Mouse (Mus musculus): ENCODE results near the gene Mettl2. TPM values are rescaled to one million over a fixed set of nuclear protein-coding genes. Genes with fewer than 3 reads are reported as not detected.
"Not testable (repeated sequence)": the region's sequence is repeated elsewhere in the genome, so short reads cannot be mapped to it uniquely, and the experiment has no call there.

Gene Mettl2
- polyA plus RNA-seq (2015; fragmentation: Nextera tagmentation; extraction: Ambion mirVana): 14.9 and 16.2 TPM in 2 replicates

DNA sequence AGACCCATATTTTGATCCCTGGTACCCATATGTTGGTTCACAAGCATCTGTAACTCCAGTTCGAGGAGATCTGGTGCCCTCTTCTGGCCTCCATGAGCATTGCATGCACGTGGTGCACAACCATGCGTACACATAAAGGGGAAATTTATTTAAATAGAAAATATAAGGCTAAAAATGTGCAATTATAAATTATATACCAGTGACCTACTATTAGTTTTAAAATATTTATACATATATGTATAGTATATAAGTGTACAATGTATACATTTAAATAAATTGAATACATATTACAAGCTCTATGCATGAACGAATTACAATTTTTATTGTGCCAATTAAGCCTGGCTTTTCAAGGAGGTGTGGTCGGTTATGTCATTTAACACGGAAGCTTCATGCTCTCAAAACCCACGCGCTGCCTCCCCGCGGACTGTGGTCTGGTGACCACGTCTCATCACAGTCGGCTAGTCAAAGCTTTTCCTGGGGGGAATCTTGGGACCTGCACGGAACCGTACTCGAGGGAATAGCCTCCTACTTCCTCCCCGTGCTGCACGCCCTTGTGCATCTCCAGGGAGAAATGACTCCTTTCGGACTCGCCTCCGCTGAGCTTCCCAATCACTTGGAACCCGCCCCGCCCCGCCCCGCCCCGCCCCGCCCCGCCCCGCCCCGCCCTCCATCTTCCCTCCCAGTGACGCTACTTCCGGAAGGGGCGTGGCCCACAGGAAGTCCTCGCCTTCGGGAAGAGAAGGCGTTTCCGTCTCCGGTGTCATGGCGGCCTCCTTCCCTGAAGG, at the start of gene Mettl2:
Gene Mettl2, plus strand, starts transcription at position 691 of the 785 bp plus-strand sequence.
- TF ChIP-seq CTCF (IDR thresholded peaks at IDR 0.05) (peak; percentile 79), EP300 (IDR thresholded peaks at IDR 0.05) (peak; percentile 18; the same call in 1 of the 2 replicates)
- Histone ChIP-seq H3K27me3 (replicated peaks; ENCODE audit: insufficient read depth, low read length) (no peaks in the 10 kb centered on the region), H3K27ac (ENCODE audit: low read length) (no peak within 1 kb of the TSS), H3K36me3 (ENCODE audit: insufficient read depth, low read length) (0 out of 2 replicates have a peak, but pooled peaks cover 3% of the 10 kb centered on the region), H3K9ac (replicated peaks; ENCODE audit: low read depth) (peak within 1 kb of the TSS; percentile 58), H3K4me2 (replicated peaks; ENCODE audit: low read depth, low read length) (peak within 1 kb of the TSS; percentile 93), H3K4me1 (ENCODE audit: insufficient read depth, low read depth, low read length) (peaks cover 11% of the 10 kb centered on the region; the same call in 1 of the 2 replicates), H3K4me3 (ENCODE audit: low read depth, low read length) (peak within 1 kb of the TSS; percentile 70), H3K9me3 (ENCODE audit: low read length) (no peaks in the 10 kb centered on the region)
- DNase-seq (ENCODE audit: low spot score) (peak; percentile 95), ATAC-seq (peak; percentile 91)
- 2% methylated on average over 29 of the region's 38 CpGs for WGBS

DNA sequence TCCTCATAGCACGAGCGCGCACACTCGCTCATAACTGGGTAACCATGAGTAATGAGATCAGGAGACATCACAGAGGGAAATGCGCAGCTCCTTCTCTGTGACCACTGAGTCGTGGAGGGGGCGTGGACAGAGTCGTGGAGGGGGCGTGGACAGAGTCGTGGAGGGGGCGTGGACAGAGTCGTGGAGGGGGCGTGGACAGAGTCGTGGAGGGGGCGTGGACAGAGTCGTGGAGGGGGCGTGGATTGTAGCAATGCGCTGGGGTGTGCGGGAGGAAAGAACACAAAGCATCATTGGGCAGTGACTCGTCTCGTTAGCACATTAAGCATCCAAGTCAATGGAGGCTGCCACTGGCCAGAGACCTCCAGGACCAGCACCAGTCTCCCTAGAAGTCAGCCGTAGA, 13.8 kb upstream of the Mettl2 start:
- H3K27ac ChIP-seq (ENCODE audit: low read length); DNase-seq (ENCODE audit: low spot score); H3K4me3 ChIP-seq (ENCODE audit: low read depth, low read length); H3K4me1 ChIP-seq (ENCODE audit: insufficient read depth, low read depth, low read length); H3K36me3 ChIP-seq (ENCODE audit: insufficient read depth, low read length); H3K9ac ChIP-seq (replicated peaks; ENCODE audit: low read depth); H3K27me3 ChIP-seq (replicated peaks; ENCODE audit: insufficient read depth, low read length); H3K4me2 ChIP-seq (replicated peaks; ENCODE audit: low read depth, low read length); ATAC-seq; H3K9me3 ChIP-seq (ENCODE audit: low read length): not testable (repeated sequence)
- WGBS: 76% methylated on average over 14 of the region's 22 CpGs

DNA sequence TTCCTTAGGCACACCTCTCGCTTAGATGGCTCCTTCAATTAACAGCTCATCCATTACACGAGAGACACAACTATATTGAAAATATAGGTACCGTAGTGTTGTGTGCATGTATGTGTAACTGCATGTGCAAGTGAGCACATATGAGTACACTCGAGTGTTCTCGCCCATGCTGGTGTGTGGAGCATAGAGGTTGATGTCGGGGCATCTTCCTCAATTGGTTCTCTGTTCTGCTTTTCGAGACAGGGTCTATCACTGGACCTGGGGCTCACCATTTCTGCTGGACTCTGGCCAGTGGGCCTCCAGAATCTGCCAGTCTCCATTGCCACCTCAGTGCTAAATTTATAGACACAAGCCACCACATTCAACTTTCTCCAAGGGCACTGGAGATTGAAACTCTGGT, 8.4 kb upstream of the Mettl2 start:
- no peak overlapping the region for H3K4me2 ChIP-seq (replicated peaks; ENCODE audit: low read depth, low read length)
- H3K9ac ChIP-seq (replicated peaks; ENCODE audit: low read depth): no peak overlapping the region
- no peaks in the 10 kb centered on the region for H3K36me3 ChIP-seq (ENCODE audit: insufficient read depth, low read length)
- H3K9me3 ChIP-seq (ENCODE audit: low read length): no peaks in the 10 kb centered on the region
- TF ChIP-seq CTCF (IDR thresholded peaks at IDR 0.05) (no peak), EP300 (IDR thresholded peaks at IDR 0.05) (no peak)
- 78% methylated on average over 7 of the region's 7 CpGs for WGBS
- H3K4me3 ChIP-seq (ENCODE audit: low read depth, low read length): no peak overlapping the region
- H3K27me3 ChIP-seq (replicated peaks; ENCODE audit: insufficient read depth, low read length): no peaks in the 10 kb centered on the region
- ATAC-seq (no peak), DNase-seq (ENCODE audit: low spot score) (no peak)
- H3K4me1 ChIP-seq (ENCODE audit: insufficient read depth, low read depth, low read length): no peaks in the 10 kb centered on the region
- H3K27ac ChIP-seq (ENCODE audit: low read length): no peak overlapping the region

DNA sequence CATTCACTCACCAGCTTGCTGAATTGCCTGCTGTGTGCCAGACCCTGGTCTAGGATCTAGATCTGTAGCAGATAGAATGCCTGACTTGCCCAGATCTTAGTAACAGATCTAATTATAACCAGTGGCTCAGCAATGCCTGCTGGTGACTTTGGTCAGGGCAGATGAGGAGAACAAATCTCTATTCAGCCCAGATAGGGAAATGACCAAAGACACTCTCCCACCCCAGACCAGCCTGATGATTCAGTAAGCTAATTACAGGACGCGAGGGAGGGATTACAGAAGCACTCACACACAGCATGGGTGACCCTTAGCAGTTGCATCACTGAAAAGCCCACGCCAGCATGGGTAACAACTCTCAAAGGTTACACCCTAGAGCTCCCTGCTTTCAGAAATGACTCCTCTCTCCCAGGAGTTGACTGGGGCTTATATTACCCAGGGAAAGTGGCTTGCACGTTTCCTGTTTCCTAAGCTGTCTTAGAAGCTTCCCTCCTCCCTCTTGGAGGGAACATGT, 5.6 kb upstream of the Mettl2 start:
- no peak for DNase-seq (ENCODE audit: low spot score)
- no peaks in the 10 kb centered on the region for H3K36me3 ChIP-seq (ENCODE audit: insufficient read depth, low read length)
- no peaks in the 10 kb centered on the region for H3K27me3 ChIP-seq (replicated peaks; ENCODE audit: insufficient read depth, low read length)
- no peak overlapping the region for H3K4me3 ChIP-seq (ENCODE audit: low read depth, low read length)
- no peak overlapping the region for H3K27ac ChIP-seq (ENCODE audit: low read length)
- WGBS: 27% methylated on average over 4 of the region's 4 CpGs
- no peaks in the 10 kb centered on the region for H3K9me3 ChIP-seq (ENCODE audit: low read length)
- H3K4me1 ChIP-seq (ENCODE audit: insufficient read depth, low read depth, low read length): no peaks in the 10 kb centered on the region
- TF ChIP-seq CTCF (IDR thresholded peaks at IDR 0.05) (no peak), EP300 (IDR thresholded peaks at IDR 0.05) (no peak)
- no peak overlapping the region for H3K9ac ChIP-seq (replicated peaks; ENCODE audit: low read depth)
- H3K4me2 ChIP-seq (replicated peaks; ENCODE audit: low read depth, low read length): no peak overlapping the region
- no peak for ATAC-seq

DNA sequence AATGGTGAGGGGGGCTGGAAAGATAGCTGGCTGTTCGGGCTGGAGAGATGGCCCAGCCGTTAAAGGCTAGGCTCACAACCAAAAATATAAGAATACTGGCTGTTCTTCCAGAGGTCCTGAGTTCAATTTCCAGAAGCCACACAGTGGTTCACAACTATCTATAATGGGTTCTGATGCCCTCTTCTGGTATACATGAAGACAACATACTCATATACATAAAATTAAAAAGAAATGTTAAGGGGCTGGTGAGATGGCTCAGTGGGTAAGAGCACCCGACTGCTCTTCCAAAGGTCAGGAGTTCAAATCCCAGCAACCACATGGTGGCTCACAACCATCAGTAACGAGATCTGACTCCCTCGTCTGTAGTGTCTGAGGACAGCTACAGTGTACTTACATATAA, 4.4 kb upstream of the Mettl2 start:
- not testable (repeated sequence) for H3K4me2 ChIP-seq (replicated peaks; ENCODE audit: low read depth, low read length); H3K36me3 ChIP-seq (ENCODE audit: insufficient read depth, low read length); H3K27me3 ChIP-seq (replicated peaks; ENCODE audit: insufficient read depth, low read length); H3K9ac ChIP-seq (replicated peaks; ENCODE audit: low read depth); H3K4me1 ChIP-seq (ENCODE audit: insufficient read depth, low read depth, low read length); H3K4me3 ChIP-seq (ENCODE audit: low read depth, low read length); ATAC-seq; H3K27ac ChIP-seq (ENCODE audit: low read length); DNase-seq (ENCODE audit: low spot score); H3K9me3 ChIP-seq (ENCODE audit: low read length)
- WGBS: 58% methylated on average over 5 of the region's 5 CpGs

DNA sequence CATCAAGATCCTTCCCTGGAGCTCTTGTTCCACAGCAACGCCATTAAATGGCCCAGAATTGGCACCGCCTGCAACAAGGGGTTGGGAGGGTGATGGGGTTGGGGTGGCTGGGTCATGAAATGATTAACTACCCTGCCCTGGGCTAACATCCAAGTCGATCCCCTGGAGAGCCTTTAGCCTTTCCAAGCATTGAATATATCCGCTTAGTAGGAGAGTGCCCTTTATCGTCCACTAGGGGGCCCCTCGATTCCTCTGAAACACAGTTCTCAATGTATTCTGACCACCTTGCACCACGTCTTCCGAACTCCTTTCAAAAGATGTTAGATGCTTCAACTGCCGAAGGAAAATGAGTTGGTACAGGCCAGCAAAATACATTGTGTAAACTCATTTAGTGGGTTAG, 2.2 kb upstream of the Mettl2 start:
- ATAC-seq (peak; percentile 55), DNase-seq (ENCODE audit: low spot score) (peak; percentile 86)
- no peak overlapping the region for H3K4me3 ChIP-seq (ENCODE audit: low read depth, low read length)
- H3K9ac ChIP-seq (replicated peaks; ENCODE audit: low read depth): no peak overlapping the region
- 5% methylated on average over 9 of the region's 9 CpGs for WGBS
- H3K4me2 ChIP-seq (replicated peaks; ENCODE audit: low read depth, low read length): no peak overlapping the region
- TF ChIP-seq CTCF (IDR thresholded peaks at IDR 0.05) (peak; percentile 79), EP300 (IDR thresholded peaks at IDR 0.05) (no peak)
- peaks cover 11% of the 10 kb centered on the region; the same call in 1 of the 2 replicates for H3K4me1 ChIP-seq (ENCODE audit: insufficient read depth, low read depth, low read length)
- H3K27me3 ChIP-seq (replicated peaks; ENCODE audit: insufficient read depth, low read length): no peaks in the 10 kb centered on the region
- no peak overlapping the region for H3K27ac ChIP-seq (ENCODE audit: low read length)
- H3K36me3 ChIP-seq (ENCODE audit: insufficient read depth, low read length): no peaks in the 10 kb centered on the region
- no peaks in the 10 kb centered on the region for H3K9me3 ChIP-seq (ENCODE audit: low read length)
